Mouse (Mus musculus): ENCODE results near the gene Trem2.
"Not testable (repeated sequence)": the region's sequence is repeated elsewhere in the genome, so short reads cannot be mapped to it uniquely, and the experiment has no call there.

Trem2 gene

GRCm38 (mm10) chr17:48346231-48346630 lies at the start of gene Trem2:
Trem2 (plus strand) TSS chr17:48346401.
- DNase-seq, result no peak

- DNase-seq, result no peak
These were observed 47.0 kb upstream of the Trem2 start, which contains the start of gene Treml2 for GRCm38 (mm10) chr17:48299203-48299602. Treml2 (plus strand) TSS chr17:48299498.

GRCm38 (mm10) chr17:48299756-48300155 lies 46.4 kb upstream of the Trem2 start:
- DNase-seq, result no peak

- DNase-seq, result no peak
These were observed 46.0 kb upstream of the Trem2 start for GRCm38 (mm10) chr17:48300199-48300598.

GRCm38 (mm10) chr17:48300861-48301260 lies 45.3 kb upstream of the Trem2 start:
- DNase-seq, result no peak

GRCm38 (mm10) chr17:48301792-48302191 lies 44.4 kb upstream of the Trem2 start:
- no peak for DNase-seq

- DNase-seq, result no peak
These were observed 34.1 kb upstream of the Trem2 start for GRCm38 (mm10) chr17:48312124-48312523.

- not testable (repeated sequence) for DNase-seq
These were observed 30.2 kb upstream of the Trem2 start, which contains the start of gene B430306N03Rik for GRCm38 (mm10) chr17:48315905-48316579. B430306N03Rik (plus strand) TSS chr17:48316141.

- no peak for DNase-seq
These were observed 27.5 kb upstream of the Trem2 start for GRCm38 (mm10) chr17:48318686-48319085.

- no peak for DNase-seq
These were observed 24.9 kb upstream of the Trem2 start for GRCm38 (mm10) chr17:48321279-48321678.

- no peak for DNase-seq
These were observed 23.0 kb upstream of the Trem2 start for GRCm38 (mm10) chr17:48323236-48323635.

GRCm38 (mm10) chr17:48324258-48324657 lies 21.9 kb upstream of the Trem2 start:
- DNase-seq, result no peak

GRCm38 (mm10) chr17:48325093-48325492 lies 21.1 kb upstream of the Trem2 start:
- DNase-seq, result no peak

- DNase-seq, result no peak
These were observed 20.6 kb upstream of the Trem2 start for GRCm38 (mm10) chr17:48325638-48326037.

- DNase-seq, result peak; percentile 34
These were observed 19.5 kb upstream of the Trem2 start for GRCm38 (mm10) chr17:48326656-48327055.

GRCm38 (mm10) chr17:48332524-48332923 lies 13.7 kb upstream of the Trem2 start:
- DNase-seq, result no peak

- no peak for DNase-seq
These were observed 12.0 kb upstream of the Trem2 start for GRCm38 (mm10) chr17:48334186-48334585.

- peak; percentile 90 for DNase-seq
These were observed 9.3 kb upstream of the Trem2 start for GRCm38 (mm10) chr17:48336857-48337256.

- DNase-seq, result no peak
These were observed 5.9 kb upstream of the Trem2 start for GRCm38 (mm10) chr17:48340267-48340666.

GRCm38 (mm10) chr17:48341947-48342346 lies 4.3 kb upstream of the Trem2 start:
- DNase-seq, result no peak

- DNase-seq, result no peak
These were observed 3.1 kb upstream of the Trem2 start for GRCm38 (mm10) chr17:48343065-48343464.

GRCm38 (mm10) chr17:48345824-48346223 lies 377 bp upstream of the Trem2 start:
- DNase-seq, result no peak

- no peak for DNase-seq
These were observed 633 bp downstream of the Trem2 start for GRCm38 (mm10) chr17:48346834-48347233.

GRCm38 (mm10) chr17:48347287-48347686 lies 1.1 kb downstream of the Trem2 start:
- DNase-seq, result no peak

- DNase-seq, result no peak
These were observed 4.5 kb downstream of the Trem2 start for GRCm38 (mm10) chr17:48350681-48351193.
